Comparison of ENCODE assay signal across 13 mouse cellular contexts in genomic region chr8:125391271-125391670, GRCm38 (mm10).
DNase-seq lines count a peak whose midpoint lies in the region; ATAC-seq and TF ChIP-seq lines count a peak whose summit lies in the region.
"Had no signal": no experiment of that assay in that cellular context is flagged by ENCODE, and none has a peak within 500 bp of the region (broad histone marks: within the 10 kb centered on the region; RNA-seq: fewer than 3 reads in every experiment).

No protein-coding gene starts in this region.

- peak; percentile 78 for ATAC-seq in granulocyte monocyte progenitor cell, adult 5-6 weeks (replicated peaks; ENCODE audit: poor library complexity, severe bottlenecking)
- peak; percentile 62; the same call in 1 of the 2 replicates for ATAC-seq in neutrophil, adult 5-6 weeks (ENCODE audit: extremely low read depth, insufficient number of reproducible peaks, low FRiP score, poor library complexity, severe bottlenecking)
- ATAC-seq: Patski had no signal

- no peak overlapping the region for H3K9ac ChIP-seq in CH12.LX (ENCODE audit: insufficient read depth, low read depth)

- dilution Hi-C loops in CH12.LX (cut with MboI; ENCODE audit: extremely low pct_ligation_motif_present, extremely low pct_unique_long_range_greater_than_20kb, low sequenced_read_pairs) = no loop called here

- TF ChIP-seq POLR2A in CH12.LX (IDR thresholded peaks at IDR 0.05; ENCODE audit: low read depth, low read length) = no peak

- TF ChIP-seq EP300 in CH12.LX (IDR thresholded peaks at IDR 0.05; ENCODE audit: low read length) = no peak

- H3K4me3 ChIP-seq in left cerebral cortex, adult 2 months = no peak overlapping the region
- no peak overlapping the region for H3K4me3 ChIP-seq in CH12.LX (replicated peaks in 1 of 3; ENCODE audit: low read depth in 2 of 3, low read length in 2 of 3, poor library complexity in 1 of 3)

- no peaks in the 10 kb centered on the region for H3K27me3 ChIP-seq in CH12.LX (replicated peaks)
- H3K27me3 ChIP-seq: Patski had no signal

- no peaks in the 10 kb centered on the region for H3K79me2 ChIP-seq in CH12.LX (replicated peaks; ENCODE audit: control insufficient read depth, extremely low read depth, insufficient read depth, poor library complexity, severe bottlenecking)

- in situ Hi-C loops in CH12.LX (cut with MboI; ENCODE audit: low pct_ligation_motif_present, low pct_unique_long_range_greater_than_20kb, low sequenced_read_pairs) = no loop called here

- intact Hi-C loops in left cerebral cortex, adult 2 months (cut with DNase I) = no loop called here

- H3K9me3 ChIP-seq in CH12.LX (replicated peaks; ENCODE audit: low read length) = no peaks in the 10 kb centered on the region

- no peak for DNase-seq in left cerebral cortex, adult 2 months (ENCODE audit: extremely low spot score in 1 of 2, low spot score in 2 of 2)
- DNase-seq in left cerebral cortex, adult 8-10 months (ENCODE audit: low spot score in 2 of 2) = no peak
- DNase-seq in CH12.LX (ENCODE audit: extremely low read depth) = peak; percentile 11
- no peak for DNase-seq in cerebellum, adult 11-12 months
- no peak for DNase-seq in lung, postnatal 4 days
- DNase-seq: cerebellum, adult 8-10 months; heart, postnatal 36 days; layer of hippocampus, adult 9-11 months; lung, postnatal 36 days; right cerebral cortex, postnatal 4 days had no signal

- H3K4me1 ChIP-seq in CH12.LX (ENCODE audit: control insufficient read depth in 1 of 2, insufficient read depth in 2 of 2) = peaks cover 0 to 28% of the 10 kb centered on the region in 2 experiments; a peak in 3 of 4 replicates

- H3K36me3 ChIP-seq in CH12.LX (replicated peaks in 1 of 2; ENCODE audit: control insufficient read depth in 1 of 2, insufficient read depth in 1 of 2, low read length in 1 of 2) = no peaks in the 10 kb centered on the region

- 0 out of 2 replicates have a peak overlapping the region, but pooled peaks have one; percentile 75 for H3K27ac ChIP-seq in left cerebral cortex, adult 2 months
- no peak overlapping the region for H3K27ac ChIP-seq in CH12.LX (ENCODE audit: insufficient read depth, low read depth)

- no peak for TF ChIP-seq RAD21 in CH12.LX (IDR thresholded peaks at IDR 0.05; ENCODE audit: low read depth, low read length)

- TF ChIP-seq CTCF in left cerebral cortex, adult 2 months (IDR thresholded peaks at IDR 0.05) = no peak
- TF ChIP-seq CTCF in CH12.LX (conservative IDR thresholded peaks at IDR 0.05 in 1 of 2, IDR thresholded peaks at IDR 0.05 in 1 of 2; ENCODE audit: low read depth in 2 of 2, low read length in 2 of 2) = no peak

- H3K4me2 ChIP-seq in CH12.LX (ENCODE audit: insufficient read depth, low read depth, poor library complexity, severe bottlenecking) = no peak overlapping the region

TF ChIP-seq in CH12.LX, 34 proteins besides CTCF, POLR2A, EP300 and RAD21:
- TF ChIP-seq USF1 (IDR thresholded peaks at IDR 0.05; ENCODE audit: low read depth, low read length) (peak; percentile 71), USF2 (conservative IDR thresholded peaks at IDR 0.05; ENCODE audit: low read depth, low read length) (peak; percentile 37), E2F4 (IDR thresholded peaks at IDR 0.05; ENCODE audit: insufficient replicate concordance, low read depth, low read length) (no peak)
TF ChIP-seq in CH12.LX: peak in this region for 2.
